Mouse (Mus musculus) megakaryocyte progenitor cell, adult 5-6 weeks (primary cell): ENCODE measurements around the gene Smim6. TPM values are rescaled to one million over a fixed set of nuclear protein-coding genes. Genes with fewer than 3 reads are reported as not detected.
A peak's percentile ranks its signal among the peaks of the same experiment; 100 is the strongest.

Experiments
- ATAC-seq: replicated peaks from 2 replicates; pipeline ENCODE4 v1.8.0; 2016; ENCODE audit warnings: mild to moderate bottlenecking, moderate TSS enrichment, inconsistent platforms; ENCODE audit not compliant: poor library complexity
- total RNA-seq, 2 experiments: library from RNA; stranded (forward) in 1 of 2; stranded (reverse) in 1 of 2; fragments of 157-497, 149-512 nt in 1 of 2; fragments of 200-1000 nt in 1 of 2; gene quantifications; 2 replicates each; pipeline versions ENCODE4 v1.2.3 to v1.2.4; 2015 to 2017

Gene Smim6
- total RNA-seq, 2 experiments from 2014 or later, result 0.57 to 1.2 TPM

GRCm38 (mm10) chr11:115900561-115901337, 11.1 kb upstream of the Smim6 start:
- no peak for ATAC-seq

GRCm38 (mm10) chr11:115901338-115902161, 10.3 kb upstream of the Smim6 start:
- peak; percentile 41 for ATAC-seq

GRCm38 (mm10) chr11:115902177-115902576, 9.6 kb upstream of the Smim6 start:
- ATAC-seq, result no peak

GRCm38 (mm10) chr11:115902831-115903230, 9.0 kb upstream of the Smim6 start:
- peak; percentile 21 for ATAC-seq

- ATAC-seq, result peak; percentile 37
These were observed 8.2 kb upstream of the Smim6 start for GRCm38 (mm10) chr11:115903384-115904230.

GRCm38 (mm10) chr11:115904231-115904955, 7.4 kb upstream of the Smim6 start:
- no peak for ATAC-seq

- ATAC-seq, result no peak
These were observed 6.6 kb upstream of the Smim6 start for GRCm38 (mm10) chr11:115904956-115905790.

GRCm38 (mm10) chr11:115906116-115906515, 5.7 kb upstream of the Smim6 start:
- no peak for ATAC-seq

GRCm38 (mm10) chr11:115906521-115906920, 5.3 kb upstream of the Smim6 start:
- no peak for ATAC-seq

- peak; percentile 83 for ATAC-seq
These were observed 669 bp upstream of the Smim6 start for GRCm38 (mm10) chr11:115911134-115911561.

- ATAC-seq, result no peak
These were observed 4.8 kb downstream of the Smim6 start for GRCm38 (mm10) chr11:115916579-115916978.

GRCm38 (mm10) chr11:115918637-115919036, 6.8 kb downstream of the Smim6 start:
- no peak for ATAC-seq

- ATAC-seq, result no peak
These were observed 7.3 kb downstream of the Smim6 start for GRCm38 (mm10) chr11:115919073-115919472.

GRCm38 (mm10) chr11:115920110-115920818, 8.4 kb downstream of the Smim6 start:
- ATAC-seq, result peak; percentile 94

- ATAC-seq, result no peak
These were observed 10.2 kb downstream of the Smim6 start for GRCm38 (mm10) chr11:115921986-115922385.

GRCm38 (mm10) chr11:115929031-115929430, 17.2 kb downstream of the Smim6 start:
- no peak for ATAC-seq

GRCm38 (mm10) chr11:115929818-115930217, 18.0 kb downstream of the Smim6 start:
- ATAC-seq, result no peak

- no peak for ATAC-seq
These were observed 19.4 kb downstream of the Smim6 start for GRCm38 (mm10) chr11:115931235-115931634.
